Mouse (Mus musculus): ENCODE measurements at regions not wholly inside any gene's neighbourhood (a gene's known extent, or its start where the extent isn't known, plus 50 kb on each side); places are given as distances from the start of the nearest gene placed in this dataset.

DNA sequence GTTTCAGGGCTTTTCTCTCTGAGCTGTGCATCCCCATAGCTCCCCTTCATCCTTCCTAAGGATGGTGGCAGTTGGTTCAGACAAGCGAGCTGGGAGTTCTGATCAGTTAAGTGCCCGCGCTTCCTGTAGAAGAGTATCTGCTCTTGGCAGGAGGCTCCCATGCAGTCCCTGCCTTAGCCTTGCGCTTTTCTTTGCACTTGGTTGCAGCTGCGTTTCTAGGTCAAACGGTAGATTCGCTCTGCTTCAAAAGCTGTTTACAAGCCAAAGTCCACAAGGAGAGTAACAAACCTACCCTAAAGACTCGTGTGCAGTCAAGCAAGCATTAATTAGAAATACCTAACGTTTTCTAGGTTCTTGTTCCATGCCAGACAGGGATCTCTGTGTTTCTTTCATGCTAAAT, 122.6 kb downstream of the Alg10b start:
- no peak for TF ChIP-seq GATA4 (IDR thresholded peaks at IDR 0.05; ENCODE audit: insufficient replicate concordance, low read length)

DNA sequence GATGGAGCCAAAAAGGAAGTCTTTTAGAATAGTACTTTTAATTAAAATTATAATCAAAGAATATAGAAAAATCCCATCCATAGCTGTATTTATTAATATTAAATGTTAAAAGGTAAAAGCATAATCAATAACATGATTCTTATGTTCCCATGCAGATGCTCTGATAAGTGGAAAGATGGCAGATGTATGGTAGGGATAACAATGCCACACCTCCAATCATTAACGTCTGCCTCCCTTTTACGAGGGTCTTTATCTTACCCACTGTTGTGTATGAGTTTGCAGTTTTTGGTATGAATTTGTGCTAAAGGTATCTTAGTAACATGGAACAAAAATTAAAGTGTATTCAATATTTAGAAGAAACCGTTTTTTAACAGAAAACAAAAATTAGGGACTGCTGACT, 127.8 kb downstream of the Alg10b start:
- TF ChIP-seq GATA4 (IDR thresholded peaks at IDR 0.05; ENCODE audit: insufficient replicate concordance, low read length) = no peak

GRCm38 (mm10) chr15:90365656-90366055, 141.5 kb downstream of the Alg10b start:
- no peak for TF ChIP-seq GATA4 (IDR thresholded peaks at IDR 0.05; ENCODE audit: insufficient replicate concordance, low read length)

DNA sequence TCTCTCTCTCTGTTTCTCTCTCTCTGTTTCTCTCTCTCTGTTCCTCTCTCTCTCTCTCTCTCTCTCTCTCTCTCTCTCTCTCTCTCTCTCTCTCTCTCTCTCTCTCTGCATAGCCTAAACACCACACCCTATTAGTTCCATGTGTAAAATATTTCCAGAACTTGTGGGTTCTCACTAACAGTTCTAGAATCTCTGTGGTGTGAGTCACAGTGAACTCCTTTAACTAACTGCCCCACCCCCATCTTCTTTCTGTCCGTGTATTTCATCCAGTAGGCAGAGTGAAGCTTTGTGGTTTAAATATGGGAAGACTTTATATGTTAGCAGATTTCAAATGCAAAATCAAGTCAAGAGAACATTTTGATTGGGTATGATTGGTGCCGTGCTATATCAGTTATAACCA, 153.8 kb downstream of the Alg10b start:
- no peak for TF ChIP-seq GATA4 (IDR thresholded peaks at IDR 0.05; ENCODE audit: insufficient replicate concordance, low read length)

- no peak for TF ChIP-seq GATA4 (IDR thresholded peaks at IDR 0.05; ENCODE audit: insufficient replicate concordance, low read length)
Measured at GRCm38 (mm10) chr15:90396961-90397360, 172.8 kb downstream of the Alg10b start.

DNA sequence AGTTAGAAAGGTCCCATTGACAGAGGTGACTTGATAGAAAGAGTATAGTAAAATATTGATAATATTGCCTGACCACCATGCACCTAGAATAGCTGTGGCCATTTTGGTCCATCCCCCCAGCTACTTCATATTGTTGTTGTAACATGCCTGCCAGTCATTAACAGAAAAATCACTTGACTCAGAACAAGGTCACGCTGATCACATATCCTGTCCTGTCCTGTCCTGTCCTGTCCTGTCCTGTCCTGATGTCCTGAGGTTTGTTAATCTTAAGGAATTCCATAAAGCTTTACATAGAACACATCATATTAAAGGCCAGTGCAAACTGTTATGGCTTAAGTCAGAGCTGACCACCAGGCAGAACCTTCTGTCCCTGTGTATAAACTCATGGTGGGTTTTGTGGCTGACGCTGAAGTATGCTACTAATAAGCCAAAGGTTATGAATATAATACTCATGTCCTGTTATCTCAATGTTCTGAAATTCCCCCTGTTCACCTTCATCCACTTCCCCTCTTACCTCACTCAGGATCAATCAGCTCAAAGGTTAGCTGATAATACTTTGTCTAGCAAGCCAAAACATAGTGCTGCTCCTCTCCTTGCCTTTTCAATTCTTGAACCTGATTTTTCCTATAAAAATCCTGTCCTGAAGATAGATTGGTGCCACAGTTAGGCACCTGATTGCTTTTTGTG, 173.7 kb downstream of the Alg10b start:
- TF ChIP-seq GATA4 (IDR thresholded peaks at IDR 0.05; ENCODE audit: insufficient replicate concordance, low read length) = peak; percentile 85

GRCm38 (mm10) chr15:90400326-90401280, 176.5 kb downstream of the Alg10b start:
- TF ChIP-seq GATA4 (IDR thresholded peaks at IDR 0.05; ENCODE audit: insufficient replicate concordance, low read length) = no peak

DNA sequence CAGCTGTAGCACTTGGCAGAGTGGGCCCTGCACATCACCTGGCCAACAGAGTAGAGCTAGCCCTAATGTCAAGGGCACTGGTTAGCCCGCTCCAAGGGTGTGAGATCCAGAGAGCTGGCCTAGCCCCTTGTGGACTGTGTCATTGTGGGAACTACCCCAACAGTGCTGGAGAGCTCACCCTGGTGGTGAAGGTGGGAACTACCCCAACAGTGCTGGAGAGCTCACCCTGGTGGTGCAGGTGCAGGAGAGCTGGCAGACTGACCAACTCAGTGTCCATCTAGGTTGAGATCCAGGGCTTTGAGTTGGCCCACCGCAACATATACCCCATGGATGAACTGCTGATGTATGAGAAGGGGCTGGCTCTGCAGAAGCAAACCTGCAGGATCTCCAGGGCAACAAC, 196.7 kb downstream of the Alg10b start:
- no peak for TF ChIP-seq GATA4 (IDR thresholded peaks at IDR 0.05; ENCODE audit: insufficient replicate concordance, low read length)

DNA sequence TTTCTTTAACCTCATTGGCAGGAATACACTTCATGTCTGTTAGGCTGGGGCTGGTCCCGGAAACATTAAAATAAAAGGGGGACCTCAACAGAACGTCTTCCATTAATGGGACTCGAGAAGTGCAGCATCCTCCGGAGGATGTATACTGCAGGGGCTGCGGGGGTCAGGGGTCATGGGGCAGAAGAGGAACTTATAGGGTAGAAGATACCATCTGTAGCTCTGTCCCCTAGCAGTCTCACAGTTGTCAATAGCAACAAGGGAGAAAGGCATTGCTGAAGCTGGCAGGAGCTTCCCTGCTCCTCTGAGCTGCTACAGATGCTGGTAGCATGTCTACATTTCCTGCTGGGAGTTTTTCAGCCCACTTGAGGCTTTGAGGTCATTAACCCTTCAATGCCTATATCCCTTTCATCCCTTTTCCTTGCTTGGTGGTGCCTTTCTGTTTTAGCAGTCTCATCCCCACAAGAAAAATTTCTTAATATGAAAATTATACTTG, 198.1 kb downstream of the Alg10b start:
- no peak for TF ChIP-seq GATA4 (IDR thresholded peaks at IDR 0.05; ENCODE audit: insufficient replicate concordance, low read length)

GRCm38 (mm10) chr15:90432154-90432553, 208.0 kb downstream of the Alg10b start:
- no peak for TF ChIP-seq GATA4 (IDR thresholded peaks at IDR 0.05; ENCODE audit: insufficient replicate concordance, low read length)

DNA sequence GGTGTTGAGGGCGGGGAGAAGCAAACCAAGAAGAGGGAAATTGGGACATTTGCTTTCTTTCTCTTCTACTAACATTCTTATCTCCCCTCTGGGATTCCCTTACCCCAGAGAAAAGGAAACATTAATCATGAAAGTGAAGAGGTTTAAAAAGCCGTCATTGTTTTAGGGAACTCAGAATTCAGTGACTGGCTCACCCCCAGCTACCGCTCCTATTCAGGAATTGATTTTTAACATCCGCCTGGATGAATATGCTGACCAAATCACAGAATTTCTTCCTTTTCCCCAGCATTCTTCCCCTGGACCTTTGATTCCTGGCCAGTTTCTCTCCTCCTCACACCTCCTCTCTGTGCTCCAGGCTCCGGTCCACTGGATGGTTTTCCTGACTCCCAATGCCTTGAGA, 211.2 kb downstream of the Alg10b start:
- TF ChIP-seq GATA4 (IDR thresholded peaks at IDR 0.05; ENCODE audit: insufficient replicate concordance, low read length) = no peak

Measured in liver, adult (tissue).